Mouse (Mus musculus) hindbrain, embryonic 14.5 days (tissue): Measurements from ENCODE around the gene Akap1. TPM values are rescaled to one million over a fixed set of nuclear protein-coding genes. Genes with fewer than 3 reads are reported as not detected.
"Not testable (repeated sequence)": the region's sequence is repeated elsewhere in the genome, so short reads cannot be mapped to it uniquely, and the experiment has no call there.

ENCODE experiments used
- ATAC-seq: fragments of 200-750 bp; cut with Nextera tagmentation; 2 replicates; pipeline ENCODE4 v1.8.0; 2017; ENCODE audit warnings: moderate number of reproducible peaks, mild to moderate bottlenecking, moderate TSS enrichment, moderate library complexity; ENCODE audit not compliant: low FRiP score
- DNase-seq: peaks from one replicate; pipeline ENCODE4 v3.0.0-alpha.2; 2015; ENCODE audit warnings: low spot score
- H3K27ac ChIP-seq: fragments of 300-500 bp; sonication (generic); 2 replicates; pipeline ENCODE4 v1.5.1; 2014; ENCODE audit warnings: mild to moderate bottlenecking, moderate library complexity
- H3K27me3 ChIP-seq: fragments of 300-500 bp; sonication (generic); 2 replicates; pipeline ENCODE4 v1.6.1; 2014; ENCODE audit warnings: mild to moderate bottlenecking, low read length, mixed read lengths; ENCODE audit not compliant: control insufficient read depth, insufficient read depth
- H3K36me3 ChIP-seq: fragments of 300-500 bp; sonication (generic); replicated peaks from 2 replicates; pipeline ENCODE4 v1.6.1; 2014; ENCODE audit not compliant: control insufficient read depth, insufficient read depth
- H3K4me1 ChIP-seq: fragments of 300-500 bp; sonication (generic); replicated peaks from 2 replicates; pipeline ENCODE4 v1.6.1; 2014; ENCODE audit warnings: antibody characterized with exemption, low read length, mixed read lengths; ENCODE audit not compliant: control insufficient read depth, insufficient read depth
- H3K4me2 ChIP-seq: fragments of 300-500 bp; sonication (generic); replicated peaks from 2 replicates; pipeline ENCODE4 v1.6.1; 2014; ENCODE audit warnings: mild to moderate bottlenecking, moderate library complexity
- H3K4me3 ChIP-seq: fragments of 300-500 bp; sonication (generic); replicated peaks from 2 replicates; pipeline ENCODE4 v1.5.1; 2014; ENCODE audit warnings: mild to moderate bottlenecking, low read length
- H3K9ac ChIP-seq: fragments of 300-500 bp; sonication (generic); 2 replicates; pipeline ENCODE4 v1.6.1; 2014
- H3K9me3 ChIP-seq: fragments of 300-500 bp; sonication (generic); 2 replicates; pipeline ENCODE4 v1.6.1; 2016; ENCODE audit warnings: low read length; ENCODE audit not compliant: control insufficient read depth
- WGBS: fragments of 180-500 bp; shearing (Covaris S2); extraction: QIAGEN DNeasy Blood & Tissue Kit; methylation state at CpG from one replicate; pipeline ENCODE4 v1.1.7; 2014; 5-methylcytosine and 5-hydroxymethylcytosine counted together
- polyA plus RNA-seq: library from polyadenylated mRNA; unstranded; fragments of >200 nt; fragmentation: Nextera tagmentation; extraction: Ambion mirVana; gene quantifications from 2 replicates; pipeline ENCODE4 v1.2.1, GENCODE M21; 2014

Gene Akap1
- polyA plus RNA-seq, 1 experiment from 2014 or later, result 26.0 TPM

- not testable (repeated sequence) for H3K4me3 ChIP-seq, H3K4me1 ChIP-seq, ATAC-seq, H3K9ac ChIP-seq, H3K36me3 ChIP-seq, H3K4me2 ChIP-seq, H3K27ac ChIP-seq, DNase-seq, H3K9me3 ChIP-seq, H3K27me3 ChIP-seq
- 94% methylated on average over 6 of the region's 11 CpGs for WGBS
Measured at GRCm38 (mm10) chr11:88890904-88891303, 26.5 kb upstream of the Akap1 start.

GRCm38 (mm10) chr11:88888996-88889395, 24.6 kb upstream of the Akap1 start:
- H3K27me3 ChIP-seq, result no peaks in the 10 kb centered on the region
- no peak overlapping the region for H3K4me3 ChIP-seq
- no peak overlapping the region for H3K4me2 ChIP-seq
- 85% methylated on average over 2 of the region's 2 CpGs for WGBS
- DNase-seq, result no peak
- H3K36me3 ChIP-seq, result no peaks in the 10 kb centered on the region
- H3K9ac ChIP-seq, result no peak overlapping the region
- H3K4me1 ChIP-seq, result no peaks in the 10 kb centered on the region
- H3K27ac ChIP-seq, result no peak overlapping the region
- ATAC-seq, result no peak
- no peaks in the 10 kb centered on the region for H3K9me3 ChIP-seq

- no peak overlapping the region for H3K27ac ChIP-seq
- DNase-seq (no peak), ATAC-seq (no peak)
- no peak overlapping the region for H3K4me3 ChIP-seq
- H3K27me3 ChIP-seq, result no peaks in the 10 kb centered on the region
- no peaks in the 10 kb centered on the region for H3K4me1 ChIP-seq
- no peaks in the 10 kb centered on the region for H3K36me3 ChIP-seq
- no peaks in the 10 kb centered on the region for H3K9me3 ChIP-seq
- no peak overlapping the region for H3K4me2 ChIP-seq
- H3K9ac ChIP-seq, result no peak overlapping the region
- WGBS, result 69% methylated on average over 8 of the region's 8 CpGs
Measured at GRCm38 (mm10) chr11:88884376-88885065, 20.1 kb upstream of the Akap1 start.

GRCm38 (mm10) chr11:88878011-88878410, 13.6 kb upstream of the Akap1 start:
- no peak for DNase-seq
- no peak for ATAC-seq
- Histone ChIP-seq H3K4me1 (0 out of 2 replicates have a peak, but pooled peaks cover 5% of the 10 kb centered on the region), H3K9me3 (no peaks in the 10 kb centered on the region), H3K4me2 (no peak overlapping the region), H3K9ac (no peak overlapping the region), H3K27ac (no peak overlapping the region), H3K27me3 (peaks cover 3% of the 10 kb centered on the region; the same call in 1 of the 2 replicates), H3K36me3 (no peaks in the 10 kb centered on the region), H3K4me3 (no peak overlapping the region)
- WGBS, result 92% methylated on average over 12 of the region's 12 CpGs

- Histone ChIP-seq H3K4me3 (peak overlapping the region; percentile 26), H3K27ac (no peak overlapping the region), H3K27me3 (peaks cover 13% of the 10 kb centered on the region), H3K4me1 (0 out of 2 replicates have a peak, but pooled peaks cover 5% of the 10 kb centered on the region), H3K9me3 (no peaks in the 10 kb centered on the region), H3K4me2 (peak overlapping the region; percentile 47), H3K9ac (peak overlapping the region; percentile 32), H3K36me3 (no peaks in the 10 kb centered on the region)
- ATAC-seq, result no peak
- 3% methylated on average over 10 of the region's 10 CpGs for WGBS
- peak; percentile 26 for DNase-seq
Measured at GRCm38 (mm10) chr11:88873667-88874030, 9.3 kb upstream of the Akap1 start.

GRCm38 (mm10) chr11:88873027-88873666, 8.8 kb upstream of the Akap1 start:
- ATAC-seq, result no peak
- H3K9ac ChIP-seq, result peak overlapping the region; percentile 32
- WGBS, result 7% methylated on average over 20 of the region's 20 CpGs

GRCm38 (mm10) chr11:88869443-88869842, 5.1 kb upstream of the Akap1 start:
- 82% methylated on average over 2 of the region's 2 CpGs for WGBS
- no peak for DNase-seq
- H3K9ac ChIP-seq, result no peak overlapping the region
- no peak overlapping the region for H3K4me2 ChIP-seq
- no peak overlapping the region for H3K27ac ChIP-seq
- H3K36me3 ChIP-seq, result no peaks in the 10 kb centered on the region
- peaks cover 13% of the 10 kb centered on the region for H3K27me3 ChIP-seq
- no peaks in the 10 kb centered on the region for H3K9me3 ChIP-seq
- H3K4me1 ChIP-seq, result peaks cover 9% of the 10 kb centered on the region; the same call in 1 of the 2 replicates
- ATAC-seq, result no peak
- no peak overlapping the region for H3K4me3 ChIP-seq

More at GRCm38 (mm10) chr11:88873027-88873666, 8.8 kb upstream of the Akap1 start:
- Histone ChIP-seq H3K27me3 (peaks cover 13% of the 10 kb centered on the region), H3K4me2 (peak overlapping the region; percentile 47), H3K36me3 (no peaks in the 10 kb centered on the region), H3K27ac (no peak overlapping the region), H3K9me3 (no peaks in the 10 kb centered on the region), H3K4me3 (peak overlapping the region; percentile 26), H3K4me1 (0 out of 2 replicates have a peak, but pooled peaks cover 5% of the 10 kb centered on the region)
- DNase-seq, result no peak

- H3K4me3 ChIP-seq, result peak overlapping the region; percentile 87
- H3K27me3 ChIP-seq, result no peaks in the 10 kb centered on the region
- ATAC-seq (no peak; the same call in 1 of the 2 replicates), DNase-seq (peak; percentile 45)
- H3K9ac ChIP-seq, result peak overlapping the region; percentile 83
- peak overlapping the region; percentile 99 for H3K4me2 ChIP-seq
- under 1% methylated on average over 36 of the region's 49 CpGs for WGBS
- H3K4me1 ChIP-seq, result peaks cover 19% of the 10 kb centered on the region; the same call in 1 of the 2 replicates
- H3K27ac ChIP-seq, result peak overlapping the region; percentile 92
- no peaks in the 10 kb centered on the region for H3K9me3 ChIP-seq
- H3K36me3 ChIP-seq, result no peaks in the 10 kb centered on the region
Measured at GRCm38 (mm10) chr11:88863904-88864457, 405 bp downstream of the Akap1 start.
